In the genomic region with DNA sequence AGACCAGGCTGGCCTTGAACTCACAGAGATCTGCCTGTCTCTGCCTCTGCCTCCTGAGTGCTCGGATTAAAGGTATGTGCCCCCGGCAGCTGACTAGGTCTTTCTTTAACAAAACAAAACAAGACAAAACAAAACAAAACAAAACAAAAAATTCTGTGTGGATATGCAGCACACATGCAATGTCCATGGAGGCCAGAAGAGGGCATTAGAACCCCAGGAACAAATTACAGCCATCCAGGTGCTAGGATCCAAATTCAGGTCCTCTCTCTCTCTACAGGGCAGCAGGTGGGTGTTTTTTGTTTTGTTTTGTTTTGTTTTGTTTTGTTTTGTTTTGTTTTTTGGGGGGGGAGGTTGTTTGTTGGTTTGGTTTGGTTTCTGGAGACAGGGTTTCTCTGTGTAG, we compare ENCODE assay signal across 15 mouse cellular contexts. TPM values are rescaled to one million over a fixed set of nuclear protein-coding genes. Genes with fewer than 3 reads are reported as not detected.
DNase-seq lines count a peak whose midpoint lies in the region; TF ChIP-seq lines count a peak whose summit lies in the region.
"Had no signal": no experiment of that assay in that cellular context is flagged by ENCODE, and none has a peak within 500 bp of the region (broad histone marks: within the 10 kb centered on the region; RNA-seq: fewer than 3 reads in every experiment).

No protein-coding gene starts in this region.

- H3K4me1 ChIP-seq in E14TG2a.4 (replicated peaks; ENCODE audit: low read depth, low read length), result peaks cover 43% of the 10 kb centered on the region

- peak; percentile 57 for TF ChIP-seq CTCF in left cerebral cortex, adult 2 months (IDR thresholded peaks at IDR 0.05)
- TF ChIP-seq CTCF in E14TG2a.4 (conservative IDR thresholded peaks at IDR 0.05; ENCODE audit: low read length), result peak; percentile 82

- no peaks in the 10 kb centered on the region for H3K9me3 ChIP-seq in E14TG2a.4 (ENCODE audit: low read length)
- H3K9me3 ChIP-seq: embryonic facial prominence, embryonic 12.5 days; forebrain, embryonic 13.5 days; liver, embryonic 13.5 days had no signal

- H3K27ac ChIP-seq in left cerebral cortex, adult 2 months, result no peak overlapping the region
- H3K27ac ChIP-seq: embryonic facial prominence, embryonic 12.5 days; forebrain, embryonic 13.5 days; liver, embryonic 13.5 days had no signal

- intact Hi-C loops in left cerebral cortex, adult 2 months (cut with DNase I), result no loop called here
- intact Hi-C loops in left cerebral cortex, postnatal 14 days (cut with DNase I), result loop anchor here (5.0 kb wide), 1 partner anchor 67 kb away; no protein-coding TSS in a partner anchor

- DNase-seq in left cerebral cortex, adult 2 months (ENCODE audit: extremely low spot score in 1 of 2, low spot score in 2 of 2), result no peak
- DNase-seq in left cerebral cortex, postnatal 14 days (ENCODE audit: low spot score in 2 of 2), result no peak
- peak; percentile 49 to 55 for DNase-seq in B cell, adult 2 months
- DNase-seq in c-Kit-positive CD71-positive TER-119-positive erythroid progenitor cells, embryonic 14.5 days (ENCODE audit: low spot score), result peak; percentile 35
- no peak for DNase-seq in right cerebral cortex, postnatal 25 days
- DNase-seq in kidney, postnatal 25 days, result no peak
- no peak for DNase-seq in frontal cortex, postnatal 36 days (ENCODE audit: low spot score in 2 of 2)
- DNase-seq: layer of hippocampus, postnatal 36 days; liver, embryonic 13.5 days; spleen, adult 18-20 months; thymus, adult 18-20 months had no signal

- peaks cover 7% of the 10 kb centered on the region for H3K27me3 ChIP-seq in E14TG2a.4 (ENCODE audit: insufficient read depth, low read length)

- no peak overlapping the region for H3K4me3 ChIP-seq in left cerebral cortex, adult 2 months
- H3K4me3 ChIP-seq in E14TG2a.4 (replicated peaks; ENCODE audit: low read length), result no peak overlapping the region
- H3K4me3 ChIP-seq: embryonic facial prominence, embryonic 12.5 days; forebrain, embryonic 13.5 days; liver, embryonic 13.5 days; myocyte had no signal

- peaks cover 9% of the 10 kb centered on the region for H3K36me3 ChIP-seq in E14TG2a.4 (ENCODE audit: insufficient read depth, low read length)
- H3K36me3 ChIP-seq: embryonic facial prominence, embryonic 12.5 days; liver, embryonic 13.5 days had no signal

RNA-seq across cellular contexts. Expression of a gene that starts 3.5 kb away (rescaled TPM):
- total RNA-seq in left cerebral cortex, adult 2 months (2021), result 10 to 100 TPM; 20.9 to 21.8 TPM
- 10 to 100 TPM; 14.2 to 15.7 TPM for total RNA-seq in left cerebral cortex, postnatal 14 days (2021)

RNA-seq across cellular contexts. Expression of a gene that starts 3.6 kb away (rescaled TPM):
- 10 to 100 TPM; 35.6 to 41.6 TPM for total RNA-seq in left cerebral cortex, adult 2 months (2021)
- 10 to 100 TPM; 35.3 to 41.3 TPM for total RNA-seq in left cerebral cortex, postnatal 14 days (2021)

RNA-seq across cellular contexts. Expression of a gene that starts 12.2 kb away (rescaled TPM):
- 1 to 10 TPM; 1.4 to 2.7 TPM for total RNA-seq in left cerebral cortex, adult 2 months (2021)
- total RNA-seq in left cerebral cortex, postnatal 14 days (2021), result 1 to 10 TPM; 2.3 to 2.8 TPM

RNA-seq across cellular contexts. Expression of a gene that starts 13.4 kb away (rescaled TPM):
- 10 to 100 TPM; 65.6 to 65.9 TPM for total RNA-seq in left cerebral cortex, adult 2 months (2021)
- total RNA-seq in left cerebral cortex, postnatal 14 days (2021), result 10 to 100 TPM; 70.9 to 72.1 TPM

RNA-seq across cellular contexts. Expression of a gene that starts 13.4 kb away (rescaled TPM):
- 10 to 100 TPM; 87.1 to 90.3 TPM for total RNA-seq in left cerebral cortex, adult 2 months (2021)
- 10 to 100 TPM; 69.8 to 73.2 TPM for total RNA-seq in left cerebral cortex, postnatal 14 days (2021)

Comparison
In these comparisons a context has a peak if more than half of its experiments do, and no peak if none do; other contexts are left out.
1. DNase-seq: peak in B cell, adult 2 months (2 of 2) and c-Kit-positive CD71-positive TER-119-positive erythroid progenitor cells, embryonic 14.5 days (single experiment); none in left cerebral cortex, adult 2 months (0 of 2), left cerebral cortex, postnatal 14 days (0 of 2), right cerebral cortex, postnatal 25 days (single experiment), kidney, postnatal 25 days (0 of 2) and frontal cortex, postnatal 36 days (0 of 2).